Mouse (Mus musculus) adrenal gland, adult (tissue): ENCODE results near the gene Ccdc148.

Experiments used
- DNase-seq, 2 experiments: peaks; one replicate each; pipeline ENCODE4 v3.0.0; 2022 to 2023; ENCODE audit warnings: low spot score in 1 of 2; ENCODE audit not compliant: inconsistent age in 2 of 2

The Ccdc148 gene

DNA sequence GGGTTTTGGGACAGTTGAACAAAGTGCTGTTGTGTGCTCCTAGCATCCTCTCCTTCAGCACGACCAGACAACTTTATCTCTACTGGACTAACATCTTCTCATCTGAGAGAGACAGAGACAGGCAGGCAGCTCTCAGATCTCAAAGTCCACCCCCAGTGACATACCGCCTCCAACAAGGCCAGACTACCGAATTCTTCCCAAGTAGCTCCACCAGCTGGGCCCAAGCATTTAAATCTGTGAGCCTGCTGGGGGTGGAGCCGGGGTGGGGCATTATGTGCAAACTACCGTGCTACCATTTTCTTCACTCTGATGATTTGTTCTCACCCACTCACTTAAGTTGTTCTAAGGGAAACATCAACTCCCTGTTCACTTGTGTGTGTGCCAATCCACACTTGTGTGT lies 19.0 kb upstream of the Ccdc148 start:
- DNase-seq, result no peak

DNA sequence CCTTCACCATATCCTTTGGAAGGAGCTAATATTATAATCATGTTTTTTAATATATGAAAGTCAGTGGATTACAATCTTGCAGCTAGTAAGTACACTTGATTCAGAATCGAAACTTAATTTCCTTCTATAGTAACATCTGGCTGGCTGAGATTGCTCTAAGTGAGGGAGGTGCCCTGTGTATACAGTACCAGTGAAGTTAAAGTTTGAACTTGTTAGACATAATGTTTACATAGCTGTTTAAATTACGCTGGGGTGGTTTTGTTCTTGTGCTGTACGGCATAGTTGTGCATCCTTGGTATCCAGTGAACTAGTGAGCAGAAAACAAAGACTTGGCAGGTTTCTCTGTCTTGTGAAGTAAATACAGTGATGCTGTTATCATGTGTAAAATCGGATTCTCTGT lies 18.5 kb upstream of the Ccdc148 start:
- DNase-seq, result no peak

DNA sequence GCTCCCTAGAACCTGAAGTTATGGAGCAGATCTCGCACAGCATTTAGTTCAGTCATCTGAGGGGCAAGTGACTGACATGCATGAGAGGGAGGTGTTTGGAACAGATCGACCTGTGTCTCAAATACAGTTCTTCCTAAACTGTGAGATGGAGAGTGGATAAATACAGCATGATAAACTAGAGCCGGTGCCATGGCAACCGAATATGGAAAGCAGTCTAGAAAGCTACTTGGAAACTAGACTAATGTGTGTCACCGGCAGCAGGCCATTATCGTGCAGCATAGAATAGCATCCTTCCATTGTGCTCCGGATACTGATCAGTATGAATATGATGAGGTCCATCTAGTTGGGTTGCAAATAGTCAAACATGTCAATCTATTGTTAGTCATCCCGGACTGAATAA lies 17.7 kb upstream of the Ccdc148 start:
- DNase-seq, result no peak

- no peak for DNase-seq
Measured at GRCm38 (mm10) chr2:59175926-59176325, 15.4 kb upstream of the Ccdc148 start.

DNA sequence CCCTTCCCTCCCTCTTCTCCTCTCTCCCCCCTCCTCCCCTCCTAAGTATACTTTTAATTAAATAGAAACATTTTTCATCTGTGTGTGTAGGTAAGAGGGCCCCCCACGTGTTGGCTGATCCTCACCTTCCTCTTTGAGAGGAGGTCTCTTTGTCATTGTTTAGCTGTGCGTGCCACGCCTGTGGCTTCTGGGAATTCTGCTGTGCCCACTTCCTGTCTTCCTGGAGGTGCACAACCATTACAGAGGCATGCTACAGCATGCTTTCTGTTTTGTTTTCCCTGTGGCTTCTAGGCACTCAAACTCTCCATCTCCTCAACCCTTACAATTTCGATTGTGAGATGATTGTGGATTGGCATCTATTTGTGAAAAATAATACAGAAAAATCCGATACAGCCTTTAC lies 11.1 kb upstream of the Ccdc148 start:
- DNase-seq, result peak in 1 of 2 experiments; percentile 32

DNA sequence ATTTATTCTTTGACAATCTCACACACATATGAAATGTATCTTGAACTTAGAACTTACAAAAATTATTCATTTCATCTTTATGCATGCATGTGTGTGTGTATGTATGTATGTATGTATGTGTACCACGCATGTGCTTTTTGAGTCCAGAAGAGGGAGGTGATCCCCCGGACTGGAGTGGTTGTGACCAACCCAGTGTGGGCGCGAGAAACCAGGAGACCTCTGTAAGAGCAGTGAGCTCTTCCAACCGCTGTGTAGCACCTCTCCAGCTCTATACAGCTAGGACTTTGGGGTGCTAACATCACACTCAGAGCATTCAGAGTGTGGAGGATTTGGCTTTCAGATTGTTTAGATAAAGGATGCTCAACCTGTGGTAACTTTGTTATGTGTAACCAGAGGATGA lies 10.1 kb upstream of the Ccdc148 start:
- DNase-seq, result no peak

DNA sequence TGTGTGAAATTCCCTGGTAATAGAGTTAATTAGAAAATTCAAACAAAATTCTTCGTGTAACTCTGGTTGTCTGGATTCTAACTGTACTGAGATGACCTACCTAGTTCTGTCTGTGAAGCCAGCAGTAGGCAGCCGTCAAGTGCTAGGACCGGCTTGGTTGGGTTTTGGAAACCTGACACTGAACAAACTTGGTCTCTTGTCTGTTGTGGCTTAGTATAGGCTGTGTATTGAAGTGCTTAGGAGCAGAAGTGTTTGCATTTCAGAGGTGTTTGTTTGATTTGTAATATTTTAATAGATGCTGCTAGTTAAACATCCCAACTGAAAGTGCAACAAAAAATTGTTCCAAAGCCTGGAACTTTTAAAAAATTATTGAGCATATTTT lies 9.7 kb upstream of the Ccdc148 start:
- no peak for DNase-seq

DNA sequence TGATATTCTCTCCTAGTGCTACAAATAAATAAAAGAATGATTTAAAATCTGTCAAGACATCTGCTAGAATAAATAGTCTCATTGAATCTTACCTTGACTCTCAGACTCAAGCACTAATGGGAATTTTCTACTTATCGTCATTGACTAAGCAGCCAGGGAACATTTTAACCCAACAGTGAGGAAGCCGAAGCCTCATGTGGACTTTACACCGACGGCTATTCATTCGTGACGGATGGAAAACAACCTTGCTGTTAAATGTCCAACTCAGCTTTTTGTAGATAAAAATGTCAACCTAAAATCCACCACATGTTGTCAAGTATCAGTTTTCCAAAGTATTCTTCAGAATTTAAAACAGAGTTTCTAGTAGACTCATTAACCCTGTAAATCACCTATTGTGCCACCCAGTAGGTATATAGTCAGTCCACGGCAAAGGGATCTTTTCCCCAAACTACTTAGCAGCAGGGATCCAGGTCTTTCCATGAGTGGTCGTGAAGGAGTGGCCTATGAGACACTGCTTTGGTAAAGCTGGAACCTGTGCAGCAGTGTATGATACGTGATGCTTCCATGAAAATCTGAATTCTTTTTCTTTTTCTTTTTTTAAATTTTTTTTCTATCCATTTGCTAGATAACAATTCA lies 9.2 kb upstream of the Ccdc148 start:
- DNase-seq, result no peak

GRCm38 (mm10) chr2:59167830-59168229 lies 7.3 kb upstream of the Ccdc148 start:
- DNase-seq, result no peak

DNA sequence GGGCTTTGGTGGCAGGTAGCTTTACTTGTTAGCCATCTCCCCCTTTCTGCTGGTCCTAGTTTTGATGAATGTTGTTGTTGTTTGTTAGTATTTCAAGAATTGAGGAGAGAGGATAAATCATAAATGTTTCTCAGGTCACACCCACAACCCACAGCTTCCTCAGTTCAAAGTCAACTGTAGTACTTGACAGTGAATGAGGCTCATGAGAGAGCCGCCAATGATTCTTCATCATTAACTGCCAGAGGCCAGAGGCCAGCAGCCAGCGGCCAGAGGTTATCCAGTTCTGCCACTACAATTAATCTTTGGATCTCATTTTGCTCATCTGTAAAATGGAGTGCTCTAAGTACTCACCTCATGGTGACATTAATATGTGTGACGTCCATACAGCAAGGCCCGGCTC lies 6.5 kb upstream of the Ccdc148 start:
- DNase-seq, result no peak

DNA sequence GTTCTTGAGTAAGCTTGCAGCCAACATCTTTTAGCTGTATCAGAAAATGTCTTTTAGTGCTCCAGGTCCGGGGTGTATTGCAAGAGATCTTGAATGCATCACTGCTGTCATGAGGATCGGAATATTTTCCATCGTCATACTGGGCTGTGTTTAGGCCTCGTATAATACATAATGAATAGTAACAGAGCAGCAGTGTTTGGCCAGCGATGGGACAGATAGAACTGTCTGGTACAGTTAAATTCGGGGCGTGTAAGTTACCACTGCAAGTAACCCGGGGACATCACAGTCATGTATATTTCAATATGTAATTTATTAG lies 1.8 kb upstream of the Ccdc148 start:
- no peak for DNase-seq

DNA sequence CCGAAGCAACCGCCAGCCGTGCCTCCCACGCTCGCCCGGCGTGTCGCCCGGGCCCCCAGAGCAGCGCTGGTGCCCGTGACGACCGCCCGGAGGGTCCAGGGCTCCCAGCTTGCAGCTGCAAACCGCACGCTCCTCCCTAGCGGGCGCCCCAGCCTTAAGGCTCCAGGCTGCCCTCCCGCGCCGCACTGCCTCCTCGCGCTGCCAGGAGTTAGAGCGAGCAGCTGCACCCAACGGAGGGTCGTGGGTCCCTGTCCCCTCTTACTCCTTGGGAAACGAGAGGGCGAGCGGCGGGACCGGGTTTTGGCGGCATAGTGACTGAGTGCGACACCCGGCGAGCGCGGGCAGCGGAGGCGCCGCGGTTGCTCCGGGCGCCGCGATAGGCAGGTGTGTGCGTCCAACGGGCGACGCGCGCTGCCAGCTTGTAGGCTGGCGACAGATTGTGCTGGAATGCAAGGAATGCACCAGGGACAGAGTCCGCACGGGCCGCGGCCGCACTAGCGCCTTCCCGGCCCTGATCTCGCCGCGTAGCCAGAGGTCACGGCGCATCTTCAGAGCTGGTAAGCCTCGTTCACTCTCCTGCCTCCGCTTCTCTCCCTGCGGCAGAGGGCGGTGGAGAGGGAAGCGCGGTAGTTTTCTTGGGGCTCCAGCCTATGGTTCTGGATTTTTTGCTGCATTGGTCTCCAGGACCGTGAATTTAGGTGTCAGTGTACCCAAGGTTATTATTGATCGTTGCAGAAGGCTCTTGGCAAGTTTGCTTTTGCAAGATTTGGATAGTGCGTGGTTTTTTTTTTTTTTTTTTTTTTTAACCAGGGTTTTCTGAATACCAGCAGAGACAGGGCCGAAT lies 1.2 kb upstream of the Ccdc148 start:
- DNase-seq, result peak; percentile 75 to 92

GRCm38 (mm10) chr2:59161021-59161440 lies 548 bp upstream of the Ccdc148 start:
- DNase-seq, result peak; percentile 57 to 76

- DNase-seq, result no peak
Measured at GRCm38 (mm10) chr2:59159961-59160604, 400 bp downstream of the Ccdc148 start.

DNA sequence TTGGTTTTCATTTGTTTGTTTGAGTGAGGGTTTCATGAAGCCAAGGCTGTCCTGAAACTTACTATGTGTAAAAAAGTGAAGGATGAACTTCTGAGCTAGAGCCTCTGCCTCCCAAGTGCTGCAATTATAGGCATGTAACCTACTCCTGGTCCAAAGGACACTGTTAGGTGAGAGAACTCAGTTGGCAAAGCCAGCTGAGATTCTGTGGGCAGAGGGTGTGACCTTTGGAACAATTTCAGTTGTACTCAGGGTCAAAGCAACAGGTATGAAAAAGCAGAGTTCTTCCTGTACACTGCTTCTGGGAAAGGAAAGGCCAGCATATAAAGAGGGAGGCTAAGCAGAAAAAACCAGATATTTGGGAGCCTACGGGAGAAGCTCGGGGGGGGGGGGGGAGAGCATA lies 2.4 kb downstream of the Ccdc148 start:
- no peak for DNase-seq

DNA sequence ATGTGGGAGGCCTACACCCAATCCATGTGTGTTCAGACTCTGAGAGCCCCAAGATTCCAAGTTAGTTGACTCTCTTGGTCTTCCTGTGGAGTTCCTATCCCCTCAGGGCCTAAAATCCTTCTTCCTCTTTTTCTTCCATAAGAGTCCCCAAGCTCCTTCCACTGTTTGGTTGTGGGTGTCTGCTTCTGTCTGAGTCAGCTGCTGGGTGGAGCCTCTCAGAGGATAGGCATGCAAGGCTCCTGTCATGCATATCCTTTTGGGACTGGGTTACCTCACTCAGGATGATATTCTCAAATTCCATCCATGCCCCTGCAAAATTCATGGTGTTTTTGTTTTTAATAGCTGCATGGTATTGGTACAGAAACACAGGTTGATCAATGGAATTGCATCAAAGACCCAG lies 5.1 kb downstream of the Ccdc148 start:
- DNase-seq, result no peak

DNA sequence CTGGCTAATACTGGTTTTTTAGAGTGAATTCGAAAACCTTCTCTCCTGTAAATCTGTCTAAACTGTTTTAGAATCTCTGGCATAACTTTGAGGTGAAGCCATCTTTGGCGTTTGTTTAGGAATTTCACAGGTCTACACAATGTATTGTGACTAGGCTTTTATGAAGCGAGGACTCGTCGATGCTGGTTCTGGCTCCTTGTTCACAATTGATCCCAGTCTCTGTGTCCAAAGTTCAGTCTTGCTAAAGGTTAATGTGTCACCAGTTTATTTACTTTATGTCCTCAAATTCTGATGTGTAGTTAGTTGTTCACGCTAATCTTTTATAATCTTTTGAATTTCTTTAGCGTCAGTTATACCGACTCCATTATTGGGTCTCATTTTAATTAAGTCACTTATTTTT lies 29.4 kb downstream of the Ccdc148 start:
- no peak for DNase-seq

- no peak for DNase-seq
Measured at GRCm38 (mm10) chr2:59129821-59130220, 30.7 kb downstream of the Ccdc148 start.

DNA sequence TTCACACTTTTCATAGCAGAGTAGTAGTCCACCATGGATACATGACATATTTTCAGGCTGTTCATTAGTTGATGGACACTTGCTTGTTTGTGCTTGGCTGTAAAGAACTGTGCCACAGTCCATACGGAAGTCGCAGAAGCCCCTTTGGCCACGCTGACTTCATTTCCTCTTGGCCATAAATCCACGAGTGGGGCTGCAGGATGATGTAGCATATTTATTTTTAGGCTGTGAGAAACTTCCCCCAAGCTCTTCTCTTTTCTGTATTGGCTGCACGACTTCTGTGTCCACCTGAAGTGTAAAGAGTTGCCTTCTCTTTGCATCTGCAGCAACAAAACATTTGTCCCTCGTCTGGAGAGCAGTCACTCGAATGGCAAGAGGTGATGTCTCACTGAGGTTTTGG lies 31.5 kb downstream of the Ccdc148 start:
- DNase-seq, result no peak

DNA sequence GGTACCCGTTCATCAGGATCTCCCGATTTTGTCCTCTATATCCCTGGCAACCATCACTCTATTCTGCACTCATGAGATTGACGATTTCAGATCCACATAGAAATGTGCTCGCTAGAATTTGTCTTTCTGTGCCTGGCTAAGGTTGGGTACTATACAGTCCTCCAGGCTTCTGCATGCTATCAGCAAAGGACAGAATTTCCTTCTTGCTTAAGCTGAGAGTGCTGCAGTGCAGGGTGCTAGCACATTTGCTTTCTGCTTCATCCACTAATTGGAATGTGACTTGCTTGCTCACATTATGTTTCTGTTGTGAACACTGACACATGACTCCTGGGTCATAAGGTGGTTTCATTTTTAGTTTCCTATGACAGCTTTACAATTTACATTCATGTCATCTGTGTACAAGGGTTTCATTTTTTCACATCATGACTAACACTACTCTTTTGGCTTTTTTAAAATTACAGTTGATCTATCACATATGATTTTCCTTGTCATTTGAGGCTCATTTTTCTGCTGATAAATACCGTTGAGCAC lies 104.8 kb downstream of the Ccdc148 start:
- no peak for DNase-seq

GRCm38 (mm10) chr2:59054339-59054738 lies 106.1 kb downstream of the Ccdc148 start:
- no peak for DNase-seq

GRCm38 (mm10) chr2:59053461-59054039 lies 106.9 kb downstream of the Ccdc148 start:
- DNase-seq, result no peak
